Mouse (Mus musculus) left cerebral cortex, postnatal 10 days (tissue): ENCODE data around the gene 9130409I23Rik. TPM values are rescaled to one million over a fixed set of nuclear protein-coding genes. Genes with fewer than 3 reads are reported as not detected.
A peak's percentile ranks its signal among the peaks of the same experiment; 100 is the strongest.
"Not testable (repeated sequence)": the region's sequence is repeated elsewhere in the genome, so short reads cannot be mapped to it uniquely, and the experiment has no call there.

Experiments
- DNase-seq, 2 experiments: peaks; one replicate each; pipeline ENCODE4 v3.0.0; 2021 to 2022; ENCODE audit warnings: low spot score in 2 of 2, mixed read lengths in 1 of 2; ENCODE audit errors: extremely low spot score in 1 of 2
- intact Hi-C: fragments of 180-260 bp; cut with DNase I; formaldehyde crosslinking; loops from one replicate; pipeline ENCODE4 v1.15.1; 2025
- total RNA-seq, 2 experiments: library from RNA; stranded (reverse); gene quantifications; 2 replicates each; pipeline ENCODE4 v1.2.3; 2021

The 9130409I23Rik gene
- total RNA-seq, 2 experiments from 2014 or later: not detected

- no peak for DNase-seq
- intact Hi-C loops: no loop called here
These were observed 30.1 kb upstream of the 9130409I23Rik start, which contains the start of gene Ephx1 for GRCm38 (mm10) chr1:181020756-181021487. TSS of gene Ephx1 (minus strand) at chr1:181020904.

- DNase-seq: no peak
- intact Hi-C loops: no loop called here
These were observed 29.6 kb upstream of the 9130409I23Rik start for GRCm38 (mm10) chr1:181021488-181021865.

DNA sequence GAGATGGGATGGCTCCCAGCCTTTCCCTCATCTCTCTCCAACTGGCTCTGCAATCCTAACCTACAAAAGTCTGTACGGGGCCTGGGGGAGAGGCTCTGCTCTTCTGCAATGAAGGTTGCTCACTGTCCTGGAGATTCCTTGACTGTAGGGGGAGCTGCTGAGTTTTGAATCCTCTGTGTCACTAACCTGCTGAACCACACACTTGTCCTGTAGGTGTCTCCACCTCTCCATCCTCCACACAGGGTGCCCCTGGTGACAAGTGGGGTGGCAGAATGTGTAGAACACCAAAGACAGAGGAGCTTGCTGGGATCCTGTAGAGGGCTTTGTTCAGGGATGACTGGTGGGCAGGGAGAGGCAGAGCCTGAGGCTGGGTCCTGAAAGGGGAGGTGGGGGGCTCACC lies 28.8 kb upstream of the 9130409I23Rik start:
- intact Hi-C loops: no loop called here
- DNase-seq: peak; percentile 21 to 46

- intact Hi-C loops: loop anchor here (5.0 kb wide), 1 partner anchor 43 kb away; no protein-coding TSS in a partner anchor
- DNase-seq: not testable (repeated sequence)
These were observed 15.8 kb upstream of the 9130409I23Rik start for GRCm38 (mm10) chr1:181035015-181035778.

GRCm38 (mm10) chr1:181037623-181038022 lies 13.4 kb upstream of the 9130409I23Rik start:
- intact Hi-C loops: loop anchor here (5.0 kb wide), 1 partner anchor 45 kb away; no protein-coding TSS in a partner anchor
- no peak for DNase-seq

DNA sequence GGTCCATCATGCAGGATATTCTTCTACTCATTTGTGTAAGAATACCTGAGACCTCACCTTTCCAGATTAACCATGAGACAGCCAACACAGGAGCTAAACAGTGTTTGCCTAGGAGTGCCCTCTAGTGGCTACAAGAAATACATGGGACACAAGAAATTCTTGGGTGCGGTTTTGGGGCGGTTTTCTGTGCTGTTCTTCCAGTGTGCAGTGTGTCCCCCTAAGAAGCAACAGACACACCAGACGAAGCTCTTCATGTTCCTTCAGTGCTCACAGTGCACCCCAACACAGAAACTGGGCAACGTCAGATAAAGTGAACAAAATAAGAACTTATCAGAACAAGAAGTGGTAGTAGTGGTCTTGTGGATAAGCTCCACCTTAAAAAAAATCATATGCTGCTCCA lies 11.4 kb upstream of the 9130409I23Rik start:
- no peak for DNase-seq
- intact Hi-C loops: loop anchor here (5.0 kb wide), 1 partner anchor 47 kb away; no protein-coding TSS in a partner anchor

GRCm38 (mm10) chr1:181047520-181047919 lies 3.5 kb upstream of the 9130409I23Rik start:
- DNase-seq: no peak
- intact Hi-C loops: no loop called here

DNA sequence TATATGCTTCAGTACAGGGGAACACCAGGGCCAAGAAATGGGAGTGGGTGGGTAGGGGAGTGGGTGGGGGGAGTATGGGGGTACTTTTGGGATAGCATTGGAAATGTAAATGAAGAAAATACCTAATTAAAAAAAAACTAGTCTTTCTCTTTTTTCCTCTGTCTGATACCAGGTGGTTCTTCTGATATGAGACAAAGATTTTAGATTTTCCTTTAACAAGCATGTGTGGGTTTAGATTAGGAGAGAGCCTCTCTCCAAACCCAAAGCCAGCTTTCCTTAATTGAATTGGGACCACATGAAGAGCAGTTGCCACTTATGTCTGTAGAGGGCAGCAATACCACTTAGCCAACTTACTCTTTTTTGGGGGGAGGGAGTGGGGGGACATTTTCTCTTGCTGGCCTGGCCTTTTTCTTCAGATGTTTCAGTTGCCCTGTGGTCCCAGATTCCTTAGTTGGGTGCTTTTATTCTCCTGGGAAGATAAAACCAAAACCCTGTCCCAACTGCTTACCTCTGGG lies 1.7 kb upstream of the 9130409I23Rik start:
- no peak for DNase-seq
- intact Hi-C loops: no loop called here

- intact Hi-C loops: no loop called here
- no peak for DNase-seq
These were observed 1.9 kb downstream of the 9130409I23Rik start for GRCm38 (mm10) chr1:181052898-181053297.

GRCm38 (mm10) chr1:181061784-181062485 lies 10.9 kb downstream of the 9130409I23Rik start:
- DNase-seq: no peak
- intact Hi-C loops: no loop called here

DNA sequence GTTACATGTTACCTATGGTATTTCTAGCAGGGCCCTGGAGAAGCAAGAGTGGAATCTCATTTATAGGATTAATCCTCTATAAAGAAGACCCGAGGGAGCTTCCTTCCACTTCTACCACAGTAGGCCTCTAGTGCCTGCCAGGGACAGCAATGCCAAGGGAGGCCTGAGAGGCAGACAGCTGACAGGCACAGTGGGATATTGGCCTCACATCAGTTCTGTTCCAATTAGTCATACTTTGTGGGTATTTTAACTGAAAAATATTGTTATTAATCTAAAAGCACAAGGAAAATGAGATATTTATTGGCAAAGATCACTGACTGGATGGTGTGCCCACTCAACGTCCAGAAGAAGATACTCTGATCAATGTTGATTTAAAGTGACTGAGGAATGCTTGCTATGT lies 13.0 kb downstream of the 9130409I23Rik start:
- no peak for DNase-seq
- intact Hi-C loops: no loop called here

GRCm38 (mm10) chr1:181064648-181065047 lies 13.6 kb downstream of the 9130409I23Rik start:
- intact Hi-C loops: no loop called here
- no peak for DNase-seq

GRCm38 (mm10) chr1:181068344-181068743 lies 17.3 kb downstream of the 9130409I23Rik start:
- no peak for DNase-seq
- intact Hi-C loops: no loop called here

GRCm38 (mm10) chr1:181069671-181070070 lies 18.6 kb downstream of the 9130409I23Rik start:
- intact Hi-C loops: no loop called here
- DNase-seq: no peak

- intact Hi-C loops: no loop called here
- DNase-seq: no peak
These were observed 22.0 kb downstream of the 9130409I23Rik start for GRCm38 (mm10) chr1:181073075-181073474.

DNA sequence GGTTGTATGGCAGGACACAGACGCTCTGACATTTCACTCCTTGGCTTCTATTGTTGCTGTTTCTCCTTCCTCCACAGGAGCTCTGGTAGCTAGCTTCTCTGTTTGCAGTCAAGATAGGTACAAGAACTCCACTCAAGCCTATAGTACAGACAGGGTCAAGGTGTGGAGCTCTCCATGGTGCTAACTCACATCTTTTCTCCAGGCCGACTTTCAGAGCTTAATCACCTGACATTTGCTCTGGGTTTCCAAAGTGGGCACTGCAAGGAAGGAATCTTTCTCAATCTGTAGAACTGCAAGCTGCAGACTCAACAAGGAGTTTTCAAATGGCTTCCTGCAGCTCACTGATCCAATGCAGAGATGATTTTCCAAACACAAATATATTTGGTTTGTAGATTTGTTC lies 33.0 kb downstream of the 9130409I23Rik start:
- intact Hi-C loops: no loop called here
- no peak for DNase-seq

GRCm38 (mm10) chr1:181090048-181090447 lies 39.0 kb downstream of the 9130409I23Rik start:
- peak in 1 of 2 experiments; percentile 29 for DNase-seq
- intact Hi-C loops: no loop called here
